13 mouse cellular contexts compared by ENCODE assay signal in genomic region chr1:179106702-179107145, GRCm38 (mm10).
DNase-seq lines count a peak whose midpoint lies in the region; ATAC-seq lines count a peak whose summit lies in the region.
"Had no signal": no experiment of that assay in that cellular context is flagged by ENCODE, and none has a peak within 500 bp of the region (broad histone marks: within the 10 kb centered on the region; RNA-seq: fewer than 3 reads in every experiment).

No protein-coding gene starts in this region.

- no peak overlapping the region for H3K4me3 ChIP-seq in midbrain, embryonic 11.5 days (ENCODE audit: low read depth, low read length)
- no peak overlapping the region for H3K4me3 ChIP-seq in midbrain, embryonic 10.5 days
- H3K4me3 ChIP-seq in forebrain, embryonic 14.5 days (ENCODE audit: low read depth, low read length) = no peak overlapping the region
- H3K4me3 ChIP-seq in limb, embryonic 12.5 days (replicated peaks) = no peak overlapping the region
- H3K4me3 ChIP-seq in neural tube, embryonic 15.5 days (replicated peaks) = no peak overlapping the region
- H3K4me3 ChIP-seq: heart, embryonic 12.5 days; myocyte had no signal

- no peaks in the 10 kb centered on the region for H3K9me3 ChIP-seq in midbrain, embryonic 11.5 days (ENCODE audit: control insufficient read depth, low read length)
- no peaks in the 10 kb centered on the region for H3K9me3 ChIP-seq in midbrain, embryonic 10.5 days (replicated peaks)
- no peaks in the 10 kb centered on the region for H3K9me3 ChIP-seq in forebrain, embryonic 14.5 days (replicated peaks; ENCODE audit: control insufficient read depth, low read length)
- H3K9me3 ChIP-seq in limb, embryonic 12.5 days = no peaks in the 10 kb centered on the region
- H3K9me3 ChIP-seq in neural tube, embryonic 15.5 days (replicated peaks) = no peaks in the 10 kb centered on the region
- H3K9me3 ChIP-seq: heart, embryonic 12.5 days had no signal

- H3K4me1 ChIP-seq in midbrain, embryonic 11.5 days (ENCODE audit: control insufficient read depth, insufficient read depth, low read length) = peaks cover 7% of the 10 kb centered on the region; the same call in 1 of the 2 replicates
- H3K4me1 ChIP-seq in midbrain, embryonic 10.5 days = peaks cover 31% of the 10 kb centered on the region
- H3K4me1 ChIP-seq in forebrain, embryonic 14.5 days (ENCODE audit: control insufficient read depth, insufficient read depth, low read length) = peaks cover 28% of the 10 kb centered on the region
- peaks cover 39% of the 10 kb centered on the region for H3K4me1 ChIP-seq in limb, embryonic 12.5 days (replicated peaks)
- peaks cover 25% of the 10 kb centered on the region for H3K4me1 ChIP-seq in neural tube, embryonic 15.5 days

- H3K36me3 ChIP-seq in midbrain, embryonic 11.5 days (ENCODE audit: control insufficient read depth, insufficient read depth, low read length) = no peaks in the 10 kb centered on the region
- H3K36me3 ChIP-seq in midbrain, embryonic 10.5 days = no peaks in the 10 kb centered on the region
- no peaks in the 10 kb centered on the region for H3K36me3 ChIP-seq in forebrain, embryonic 14.5 days (ENCODE audit: control insufficient read depth, insufficient read depth, low read length)
- no peaks in the 10 kb centered on the region for H3K36me3 ChIP-seq in limb, embryonic 12.5 days
- no peaks in the 10 kb centered on the region for H3K36me3 ChIP-seq in neural tube, embryonic 15.5 days
- H3K36me3 ChIP-seq: heart, embryonic 12.5 days had no signal

- H3K9ac ChIP-seq in midbrain, embryonic 11.5 days (ENCODE audit: low read length) = no peak overlapping the region
- H3K9ac ChIP-seq in forebrain, embryonic 14.5 days (ENCODE audit: low read length) = no peak overlapping the region
- H3K9ac ChIP-seq in limb, embryonic 12.5 days (replicated peaks) = no peak overlapping the region
- no peak overlapping the region for H3K9ac ChIP-seq in neural tube, embryonic 15.5 days (replicated peaks)
- H3K9ac ChIP-seq: heart, embryonic 12.5 days had no signal

- peak; percentile 50; the same call in 1 of the 2 replicates for ATAC-seq in midbrain, embryonic 11.5 days (ENCODE audit: low FRiP score)
- peak; percentile 72 for ATAC-seq in forebrain, embryonic 14.5 days
- no peak for ATAC-seq in limb, embryonic 12.5 days (ENCODE audit: insufficient number of reproducible peaks, insufficient read depth, low FRiP score, low TSS enrichment, low read depth)
- ATAC-seq in neural tube, embryonic 15.5 days (ENCODE audit: low FRiP score) = peak; percentile 36; the same call in 1 of the 2 replicates
- ATAC-seq in erythroblast, adult 5-6 weeks (replicated peaks; ENCODE audit: low FRiP score, poor library complexity, severe bottlenecking) = no peak

- 38% methylated on average over 6 of the region's 6 CpGs for WGBS in midbrain, embryonic 11.5 days
- 50% methylated on average over 6 of the region's 6 CpGs for WGBS in midbrain, embryonic 10.5 days
- WGBS in forebrain, embryonic 14.5 days = 2% methylated on average over 6 of the region's 6 CpGs
- WGBS in limb, embryonic 12.5 days = 56% methylated on average over 6 of the region's 6 CpGs
- 9% methylated on average over 6 of the region's 6 CpGs for WGBS in neural tube, embryonic 15.5 days

- H3K27ac ChIP-seq in midbrain, embryonic 11.5 days (ENCODE audit: low read depth, low read length) = no peak overlapping the region
- no peak overlapping the region for H3K27ac ChIP-seq in midbrain, embryonic 10.5 days (replicated peaks)
- peak overlapping the region; percentile 2; the same call in 1 of the 2 replicates for H3K27ac ChIP-seq in forebrain, embryonic 14.5 days (ENCODE audit: low read depth, low read length)
- peak overlapping the region; percentile 20; the same call in 1 of the 2 replicates for H3K27ac ChIP-seq in limb, embryonic 12.5 days
- H3K27ac ChIP-seq in neural tube, embryonic 15.5 days (replicated peaks) = 0 out of 2 replicates have a peak overlapping the region, but pooled peaks have one; percentile 33

- H3K4me2 ChIP-seq in midbrain, embryonic 11.5 days = no peak overlapping the region
- peak overlapping the region; percentile 41 for H3K4me2 ChIP-seq in forebrain, embryonic 14.5 days (ENCODE audit: low read length)
- no peak overlapping the region for H3K4me2 ChIP-seq in limb, embryonic 12.5 days
- H3K4me2 ChIP-seq in neural tube, embryonic 15.5 days = peak overlapping the region; percentile 26
- H3K4me2 ChIP-seq: heart, embryonic 12.5 days had no signal

- no peaks in the 10 kb centered on the region; the same call in 1 of the 2 replicates for H3K27me3 ChIP-seq in midbrain, embryonic 11.5 days (ENCODE audit: control insufficient read depth, insufficient read depth, low read length)
- H3K27me3 ChIP-seq in midbrain, embryonic 10.5 days (ENCODE audit: low read depth, poor library complexity, severe bottlenecking) = peaks cover 37% of the 10 kb centered on the region
- peaks cover 44% of the 10 kb centered on the region for H3K27me3 ChIP-seq in forebrain, embryonic 14.5 days (replicated peaks; ENCODE audit: control insufficient read depth, insufficient read depth, low read length)
- H3K27me3 ChIP-seq in limb, embryonic 12.5 days = no peaks in the 10 kb centered on the region
- peaks cover 5% of the 10 kb centered on the region; the same call in 1 of the 2 replicates for H3K27me3 ChIP-seq in neural tube, embryonic 15.5 days (replicated peaks)
- H3K27me3 ChIP-seq: heart, embryonic 12.5 days had no signal

- DNase-seq in midbrain, embryonic 11.5 days (ENCODE audit: low spot score, missing footprints) = no peak
- DNase-seq in midbrain, embryonic 10.5 days (ENCODE audit: low spot score) = no peak
- DNase-seq in forebrain, embryonic 14.5 days (ENCODE audit: low spot score) = peak; percentile 88
- no peak for DNase-seq in cerebellum, adult 9-10 months
- DNase-seq in frontal cortex, postnatal 14 days (ENCODE audit: low spot score in 2 of 2) = no peak
- DNase-seq: adrenal gland, postnatal 25 days; kidney, adult 11 months; right cerebral cortex, postnatal 25 days had no signal

Comparison
In these comparisons a context has a peak if more than half of its experiments do, and no peak if none do; other contexts are left out.
1. ATAC-seq: peak in midbrain, embryonic 11.5 days (single experiment), forebrain, embryonic 14.5 days (single experiment) and neural tube, embryonic 15.5 days (single experiment); none in limb, embryonic 12.5 days (single experiment) and erythroblast, adult 5-6 weeks (single experiment).
2. H3K27ac ChIP-seq: peak in forebrain, embryonic 14.5 days (single experiment), limb, embryonic 12.5 days (single experiment) and neural tube, embryonic 15.5 days (single experiment); none in midbrain, embryonic 11.5 days (single experiment) and midbrain, embryonic 10.5 days (single experiment).
3. H3K4me2 ChIP-seq: peak in forebrain, embryonic 14.5 days (single experiment) and neural tube, embryonic 15.5 days (single experiment); none in midbrain, embryonic 11.5 days (single experiment) and limb, embryonic 12.5 days (single experiment).